Mouse (Mus musculus) MEL (cell line): ENCODE measurements at regions not wholly inside any gene's neighbourhood (a gene's known extent, or its start where the extent isn't known, plus 50 kb on each side); places are given as distances from the start of the nearest gene placed in this dataset.

Experiments used
- DNase-seq: peaks from one replicate; pipeline ENCODE4 v3.0.0; 2011; ENCODE audit warnings: low read depth, low spot score
- H3K27ac ChIP-seq: 2 replicates; pipeline ENCODE4 v1.5.1; 2012; ENCODE audit warnings: low read depth, mild to moderate bottlenecking, control low read depth, low read length, moderate library complexity; ENCODE audit not compliant: control insufficient read depth
- H3K27me3 ChIP-seq, 2 experiments: fragments of 150-350 bp in 1 of 2; sonication (generic) in 1 of 2; 2 replicates each; pipeline ENCODE4 v1.6.1; 2012; ENCODE audit warnings: low read length in 2 of 2, mild to moderate bottlenecking in 2 of 2, improper control_type of control experiment in 1 of 2, moderate library complexity in 1 of 2; ENCODE audit not compliant: insufficient read depth in 2 of 2, control insufficient read depth in 1 of 2
- H3K36me3 ChIP-seq, 2 experiments: 2 replicates each; pipeline ENCODE4 v1.6.1; 2012 to 2014; ENCODE audit warnings: low read length in 2 of 2, improper control_type of control experiment in 1 of 2, inconsistent platforms in 1 of 2, mild to moderate bottlenecking in 1 of 2; ENCODE audit not compliant: insufficient read depth in 2 of 2, control insufficient read depth in 1 of 2
- H3K4me1 ChIP-seq, 2 experiments: fragments of 150-350 bp in 1 of 2; sonication (generic) in 1 of 2; 2 replicates each; pipeline ENCODE4 v1.6.1; 2012; ENCODE audit warnings: low read length in 2 of 2, improper control_type of control experiment in 1 of 2, mild to moderate bottlenecking in 1 of 2; ENCODE audit not compliant: insufficient read depth in 2 of 2, control insufficient read depth in 1 of 2
- H3K4me3 ChIP-seq, 2 experiments: fragments of 150-350 bp in 1 of 2; sonication (generic) in 1 of 2; 2 replicates each; pipeline ENCODE4 v1.5.1; 2012; ENCODE audit warnings: low read depth in 2 of 2, low read length in 2 of 2, mild to moderate bottlenecking in 2 of 2, moderate library complexity in 2 of 2, control low read depth in 1 of 2, improper control_type of control experiment in 1 of 2; ENCODE audit not compliant: control insufficient read depth in 1 of 2, insufficient read depth in 1 of 2
- H3K79me2 ChIP-seq: 2 replicates; pipeline ENCODE4 v1.6.1; 2012; ENCODE audit warnings: mild to moderate bottlenecking, low read length, moderate library complexity; ENCODE audit not compliant: control insufficient read depth, poor library complexity, insufficient read depth
- H3K9ac ChIP-seq: 2 replicates; pipeline ENCODE4 v1.6.1; 2012; ENCODE audit warnings: low read depth, mild to moderate bottlenecking, control low read depth, low read length, moderate library complexity; ENCODE audit not compliant: control insufficient read depth, poor library complexity, severe bottlenecking
- H3K9me3 ChIP-seq: fragments of 150-350 bp; sonication (generic); replicated peaks from 2 replicates; pipeline ENCODE4 v1.6.1; 2012; ENCODE audit warnings: mild to moderate bottlenecking, low read length, improper control_type of control experiment, moderate library complexity; ENCODE audit not compliant: insufficient read depth
- BHLHE40 ChIP-seq: IDR thresholded peaks from 2 replicates; pipeline ENCODE4 v1.6.1; 2012; ENCODE audit warnings: low read depth, mild to moderate bottlenecking, inconsistent platforms, low read length, improper control_type of control experiment, borderline replicate concordance
- CHD2 ChIP-seq: IDR thresholded peaks from 2 replicates; pipeline ENCODE4 v1.6.1; 2011; ENCODE audit warnings: low read length, improper control_type of control experiment
- CTCF ChIP-seq, 3 experiments: IDR thresholded peaks in 2 of 3; conservative IDR thresholded peaks in 1 of 3; 2 replicates each; pipeline ENCODE4 v1.5.1; 2011 to 2012; ENCODE audit warnings: low read length in 3 of 3, low read depth in 2 of 3, mild to moderate bottlenecking in 2 of 3, improper control_type of control experiment in 1 of 3, inconsistent platforms in 1 of 3, mixed read lengths in 1 of 3, moderate library complexity in 1 of 3; ENCODE audit not compliant: control insufficient read depth in 1 of 3, insufficient read depth in 1 of 3, poor library complexity in 1 of 3, severe bottlenecking in 1 of 3
- EP300 ChIP-seq, 2 experiments: IDR thresholded peaks; 2 replicates each; pipeline ENCODE4 v1.6.1; 2011; ENCODE audit warnings: improper control_type of control experiment in 2 of 2, low read length in 2 of 2, low read depth in 1 of 2, mild to moderate bottlenecking in 1 of 2
- ETS1 ChIP-seq: IDR thresholded peaks from 2 replicates; pipeline ENCODE4 v1.6.1; 2012; ENCODE audit warnings: low read depth, mild to moderate bottlenecking, inconsistent platforms, low read length, improper control_type of control experiment, moderate library complexity
- GABPA ChIP-seq: IDR thresholded peaks from 2 replicates; pipeline ENCODE4 v1.6.1; 2012; ENCODE audit warnings: low read depth, mild to moderate bottlenecking, inconsistent platforms, low read length, improper control_type of control experiment, moderate library complexity
- GATA1 ChIP-seq: IDR thresholded peaks from 2 replicates; pipeline ENCODE4 v1.6.1; 2011; ENCODE audit warnings: low read depth, low read length, improper control_type of control experiment
- HCFC1 ChIP-seq: IDR thresholded peaks from 2 replicates; pipeline ENCODE4 v1.6.1; 2012; ENCODE audit warnings: low read depth, mild to moderate bottlenecking, inconsistent platforms, low read length, improper control_type of control experiment, moderate library complexity
- JUND ChIP-seq: IDR thresholded peaks from 2 replicates; pipeline ENCODE4 v1.6.1; 2011; ENCODE audit warnings: low read depth, mild to moderate bottlenecking, improper control_type of control experiment, low read length
- MAFK ChIP-seq: IDR thresholded peaks from 2 replicates; pipeline ENCODE4 v1.6.1; 2011; ENCODE audit warnings: low read depth, mild to moderate bottlenecking, low read length, improper control_type of control experiment, borderline replicate concordance
- MAX ChIP-seq: IDR thresholded peaks from 2 replicates; pipeline ENCODE4 v1.6.1; 2011; ENCODE audit warnings: low read length, improper control_type of control experiment
- MAZ ChIP-seq: IDR thresholded peaks from 2 replicates; pipeline ENCODE4 v1.6.1; 2012; ENCODE audit warnings: low read depth, mild to moderate bottlenecking, inconsistent platforms, low read length, improper control_type of control experiment
- MEF2A ChIP-seq: IDR thresholded peaks from 2 replicates; pipeline ENCODE4 v1.6.1; 2014; ENCODE audit warnings: low read depth, mild to moderate bottlenecking, inconsistent platforms, low read length, improper control_type of control experiment; ENCODE audit not compliant: poor library complexity, insufficient replicate concordance, severe bottlenecking; ENCODE audit errors: extremely low read depth
- MYB ChIP-seq: IDR thresholded peaks from 2 replicates; pipeline ENCODE4 v1.6.1; 2011; ENCODE audit warnings: mild to moderate bottlenecking, low read depth, low read length, improper control_type of control experiment
- NELFE ChIP-seq: IDR thresholded peaks from 2 replicates; pipeline ENCODE4 v1.6.1; 2011; ENCODE audit warnings: low read depth, low read length, improper control_type of control experiment
- NRF1 ChIP-seq: IDR thresholded peaks from 2 replicates; pipeline ENCODE4 v1.6.1; 2014; ENCODE audit warnings: low read depth, mild to moderate bottlenecking, inconsistent platforms, low read length, improper control_type of control experiment, moderate library complexity; ENCODE audit not compliant: poor library complexity, insufficient read depth, severe bottlenecking
- POLR2AphosphoS5 ChIP-seq: IDR thresholded peaks from 2 replicates; pipeline ENCODE4 v1.6.1; 2012; ENCODE audit warnings: low read depth, borderline replicate concordance, mild to moderate bottlenecking, inconsistent platforms, low read length, moderate library complexity, mixed read lengths
- RCOR1 ChIP-seq: IDR thresholded peaks from 2 replicates; pipeline ENCODE4 v1.6.1; 2012; ENCODE audit warnings: low read depth, mild to moderate bottlenecking, inconsistent platforms, low read length, improper control_type of control experiment
- SIN3A ChIP-seq: IDR thresholded peaks from 2 replicates; pipeline ENCODE4 v1.6.1; 2012; ENCODE audit warnings: low read length, improper control_type of control experiment, inconsistent platforms
- SMC3 ChIP-seq: IDR thresholded peaks from 2 replicates; pipeline ENCODE4 v1.6.1; 2011; ENCODE audit warnings: low read depth, low read length, improper control_type of control experiment
- TBP ChIP-seq: IDR thresholded peaks from 2 replicates; pipeline ENCODE4 v1.8.0; 2011; ENCODE audit warnings: low read depth, low read length, improper control_type of control experiment
- TCF12 ChIP-seq: IDR thresholded peaks from 2 replicates; pipeline ENCODE4 v1.6.1; 2014; ENCODE audit warnings: low read depth, mild to moderate bottlenecking, inconsistent platforms, low read length, improper control_type of control experiment, moderate library complexity
- USF1 ChIP-seq: IDR thresholded peaks from 2 replicates; pipeline ENCODE4 v1.6.1; 2014; ENCODE audit warnings: low read depth, mild to moderate bottlenecking, inconsistent platforms, low read length, improper control_type of control experiment, moderate library complexity
- ZKSCAN1 ChIP-seq: IDR thresholded peaks from 2 replicates; pipeline ENCODE4 v1.6.1; 2012; ENCODE audit warnings: low read depth, mild to moderate bottlenecking, inconsistent platforms, low read length, improper control_type of control experiment, moderate library complexity
- ZNF384 ChIP-seq: IDR thresholded peaks from 2 replicates; pipeline ENCODE4 v1.6.1; 2012; ENCODE audit warnings: low read depth, mild to moderate bottlenecking, inconsistent platforms, low read length, improper control_type of control experiment

GRCm38 (mm10) chr6:24384193-24384888 lies 130.5 kb downstream of the Iqub start:
- no peaks in the 10 kb centered on the region for H3K36me3 ChIP-seq
- H3K9ac ChIP-seq: no peak overlapping the region
- H3K27me3 ChIP-seq: no peaks in the 10 kb centered on the region
- H3K9me3 ChIP-seq: no peaks in the 10 kb centered on the region
- no peaks in the 10 kb centered on the region for H3K4me1 ChIP-seq
- DNase-seq: no peak
- TF ChIP-seq MAZ (no peak), CTCF (IDR thresholded peaks at IDR 0.05 in 2 of 3, conservative IDR thresholded peaks at IDR 0.05 in 1 of 3; ENCODE audit: control insufficient read depth in 1 of 3, insufficient read depth in 1 of 3, low read depth in 2 of 3, low read length in 3 of 3, poor library complexity in 1 of 3, severe bottlenecking in 1 of 3) (peak in 1 of 3 experiments; percentile 12; a peak in 1 of 6 replicates), POLR2AphosphoS5 (no peak), HCFC1 (no peak), SMC3 (no peak)
- H3K4me3 ChIP-seq: no peak overlapping the region
- no peak overlapping the region for H3K27ac ChIP-seq
- H3K79me2 ChIP-seq: no peaks in the 10 kb centered on the region

- Histone ChIP-seq H3K27ac (no peak overlapping the region), H3K4me1 (no peaks in the 10 kb centered on the region), H3K27me3 (no peaks in the 10 kb centered on the region), H3K36me3 (no peaks in the 10 kb centered on the region), H3K9ac (no peak overlapping the region), H3K4me3 (no peak overlapping the region), H3K9me3 (no peaks in the 10 kb centered on the region), H3K79me2 (no peaks in the 10 kb centered on the region)
- DNase-seq: no peak
- no peak for TF ChIP-seq MYB
- no peak for TF ChIP-seq CHD2
- no peak for TF ChIP-seq CTCF (IDR thresholded peaks at IDR 0.05 in 2 of 3, conservative IDR thresholded peaks at IDR 0.05 in 1 of 3; ENCODE audit: control insufficient read depth in 1 of 3, insufficient read depth in 1 of 3, low read depth in 2 of 3, low read length in 3 of 3, poor library complexity in 1 of 3, severe bottlenecking in 1 of 3)
- no peak for TF ChIP-seq TBP
- TF ChIP-seq ETS1: no peak
- no peak for TF ChIP-seq ZKSCAN1
- TF ChIP-seq GATA1: no peak
- no peak for TF ChIP-seq HCFC1
- TF ChIP-seq GABPA: no peak
- TF ChIP-seq BHLHE40: no peak
- TF ChIP-seq SIN3A: no peak
Observed at GRCm38 (mm10) chr6:24379859-24380258, 135.0 kb downstream of the Iqub start.

- Histone ChIP-seq H3K9me3 (no peaks in the 10 kb centered on the region), H3K79me2 (no peaks in the 10 kb centered on the region)
- TF ChIP-seq TCF12 (no peak), MAX (no peak), RCOR1 (no peak), MAZ (no peak), NELFE (no peak), USF1 (no peak), ZNF384 (no peak), NRF1 (no peak), SMC3 (no peak), MEF2A (no peak), EP300 (IDR thresholded peaks at IDR 0.05; ENCODE audit: low read depth in 1 of 2, low read length in 2 of 2) (no peak), MAFK (no peak), JUND (no peak)
- TF ChIP-seq, all 39 proteins: peak for 0
- Histone ChIP-seq H3K27ac (no peak overlapping the region), H3K4me3 (no peak overlapping the region), H3K4me1 (no peaks in the 10 kb centered on the region), H3K36me3 (no peaks in the 10 kb centered on the region), H3K9ac (no peak overlapping the region), H3K27me3 (no peaks in the 10 kb centered on the region)
- no peak for DNase-seq
Observed at GRCm38 (mm10) chr6:24376728-24377127, 138.1 kb downstream of the Iqub start.
